Mouse (Mus musculus) intestine, embryonic 14.5 days (tissue): ENCODE results near the gene Gm49416. TPM values are rescaled to one million over a fixed set of nuclear protein-coding genes. Genes with fewer than 3 reads are reported as not detected.

ENCODE experiments used
- ATAC-seq: fragments of 200-750 bp; cut with Nextera tagmentation; replicated peaks from 2 replicates; pipeline ENCODE4 v1.8.0; 2017; ENCODE audit warnings: low read depth, moderate number of reproducible peaks, moderate TSS enrichment, moderate library complexity; ENCODE audit not compliant: low FRiP score, low TSS enrichment
- DNase-seq: peaks from one replicate; pipeline ENCODE4 v3.0.0-alpha.2; 2018; ENCODE audit warnings: low spot score
- H3K27ac ChIP-seq: fragments of 300-500 bp; sonication (generic); 2 replicates; pipeline ENCODE4 v1.5.1; 2014; ENCODE audit warnings: low read depth, mild to moderate bottlenecking, control low read depth
- H3K27me3 ChIP-seq: fragments of 300-500 bp; sonication (generic); replicated peaks from 2 replicates; pipeline ENCODE4 v1.6.1; 2014; ENCODE audit warnings: low read length, control low read depth; ENCODE audit not compliant: control insufficient read depth, insufficient read depth
- H3K36me3 ChIP-seq: fragments of 300-500 bp; sonication (generic); 2 replicates; pipeline ENCODE4 v1.6.1; 2014; ENCODE audit warnings: low read length, control low read depth; ENCODE audit not compliant: control insufficient read depth, insufficient read depth
- H3K4me1 ChIP-seq: fragments of 300-500 bp; sonication (generic); replicated peaks from 2 replicates; pipeline ENCODE4 v1.6.1; 2014; ENCODE audit warnings: low read length, control low read depth, mixed read lengths; ENCODE audit not compliant: control insufficient read depth, insufficient read depth
- H3K4me2 ChIP-seq: fragments of 300-500 bp; sonication (generic); 2 replicates; pipeline ENCODE4 v1.6.1; 2014; ENCODE audit warnings: low read length
- H3K4me3 ChIP-seq: fragments of 300-500 bp; sonication (generic); 2 replicates; pipeline ENCODE4 v1.5.1; 2014; ENCODE audit warnings: low read depth, low read length, control low read depth, mixed read lengths
- H3K9ac ChIP-seq: fragments of 300-500 bp; sonication (generic); 2 replicates; pipeline ENCODE4 v1.6.1; 2014; ENCODE audit warnings: mild to moderate bottlenecking, low read length
- H3K9me3 ChIP-seq: fragments of 300-500 bp; sonication (generic); 2 replicates; pipeline ENCODE4 v1.6.1; 2016; ENCODE audit warnings: low read length, control low read depth; ENCODE audit not compliant: control insufficient read depth
- WGBS: fragments of 180-500 bp; shearing (Covaris S2); extraction: QIAGEN DNeasy Blood & Tissue Kit; methylation state at CpG from one replicate; pipeline ENCODE4 v1.1.7; 2014; 5-methylcytosine and 5-hydroxymethylcytosine counted together
- polyA plus RNA-seq: library from polyadenylated mRNA; unstranded; fragments of >200 nt; fragmentation: Nextera tagmentation; extraction: Ambion mirVana; gene quantifications from 2 replicates; pipeline ENCODE4 v1.2.1, GENCODE M21; 2014

Gene Gm49416
- polyA plus RNA-seq, 1 experiment from 2014 or later = not detected

- no peak for ATAC-seq
- H3K4me2 ChIP-seq = no peak overlapping the region
- H3K36me3 ChIP-seq = peaks cover 62% of the 10 kb centered on the region
- H3K4me1 ChIP-seq = peaks cover 5% of the 10 kb centered on the region; the same call in 1 of the 2 replicates
- H3K4me3 ChIP-seq = no peak overlapping the region
- 79% methylated on average over 2 of the region's 2 CpGs for WGBS
- H3K27ac ChIP-seq = no peak overlapping the region
- no peak overlapping the region for H3K9ac ChIP-seq
- H3K27me3 ChIP-seq = no peaks in the 10 kb centered on the region
- no peaks in the 10 kb centered on the region for H3K9me3 ChIP-seq
- DNase-seq = no peak
These were observed 48.0 kb downstream of the Gm49416 start for GRCm38 (mm10) chr19:8936736-8937135.

GRCm38 (mm10) chr19:8940526-8941133 lies 51.9 kb downstream of the Gm49416 start:
- H3K4me1 ChIP-seq = peaks cover 26% of the 10 kb centered on the region
- peak overlapping the region; percentile 75 for H3K4me2 ChIP-seq
- no peaks in the 10 kb centered on the region for H3K27me3 ChIP-seq
- ATAC-seq (no peak), DNase-seq (no peak)
- peak overlapping the region; percentile 99 for H3K9ac ChIP-seq
- H3K4me3 ChIP-seq = 0 out of 2 replicates have a peak overlapping the region, but pooled peaks have one; percentile 98
- no peaks in the 10 kb centered on the region for H3K9me3 ChIP-seq
- peaks cover 46% of the 10 kb centered on the region for H3K36me3 ChIP-seq
- H3K27ac ChIP-seq = no peak overlapping the region
- 80% methylated on average over 15 of the region's 15 CpGs for WGBS

GRCm38 (mm10) chr19:8941136-8941514 lies 52.4 kb downstream of the Gm49416 start:
- H3K27ac ChIP-seq = peak overlapping the region; percentile 98
- H3K4me3 ChIP-seq = peak overlapping the region; percentile 98
- DNase-seq (no peak), ATAC-seq (peak; percentile 9)
- H3K4me2 ChIP-seq = peak overlapping the region; percentile 75
- WGBS = 30% methylated on average over 10 of the region's 10 CpGs
- H3K36me3 ChIP-seq = peaks cover 48% of the 10 kb centered on the region
- no peaks in the 10 kb centered on the region for H3K9me3 ChIP-seq
- peak overlapping the region; percentile 99 for H3K9ac ChIP-seq
- H3K4me1 ChIP-seq = peaks cover 26% of the 10 kb centered on the region
- no peaks in the 10 kb centered on the region for H3K27me3 ChIP-seq

DNA sequence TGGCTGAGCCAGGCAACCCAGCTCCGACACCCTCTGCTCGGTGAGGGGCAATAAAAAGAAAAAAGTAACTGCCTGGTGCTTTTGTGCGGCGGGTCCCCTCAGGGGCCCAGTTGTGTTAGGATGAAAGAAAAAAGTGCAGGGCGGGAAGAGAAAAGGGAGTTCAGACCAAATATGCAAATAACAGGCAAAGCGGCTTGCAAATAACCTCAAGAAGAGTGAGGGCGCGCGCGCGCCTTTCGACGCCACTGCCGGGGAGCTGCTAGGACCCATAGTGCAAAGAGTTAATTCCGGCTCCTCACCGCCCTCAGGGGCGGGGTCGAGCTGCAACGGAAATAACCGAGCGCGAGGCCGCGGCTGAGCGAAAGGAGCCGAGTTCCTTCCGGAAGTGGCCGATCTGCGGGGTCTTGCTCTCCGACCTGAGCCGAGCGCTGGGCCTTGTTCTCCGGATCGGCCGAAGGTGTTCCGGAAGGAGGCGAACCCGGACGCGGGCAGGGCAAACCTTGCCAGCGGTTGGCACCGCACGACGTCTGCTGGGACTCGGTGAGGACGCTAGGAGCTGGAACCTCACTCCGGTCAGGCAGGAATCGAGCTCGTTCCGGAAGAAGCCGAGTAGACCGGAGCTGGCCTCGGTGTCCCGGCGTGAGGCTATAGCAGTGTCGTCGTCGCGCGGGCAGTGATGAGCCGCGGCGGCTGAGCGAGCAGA lies 52.9 kb downstream of the Gm49416 start, which contains the start of gene Mta2:
Gene Mta2, plus strand, starts transcription at position 361 of the 703 bp plus-strand sequence.
- no peaks in the 10 kb centered on the region for H3K27me3 ChIP-seq
- H3K36me3 ChIP-seq = peaks cover 48% of the 10 kb centered on the region
- peak within 1 kb of the TSS; percentile 98 for H3K4me3 ChIP-seq
- peak within 1 kb of the TSS; percentile 98 for H3K27ac ChIP-seq
- peak within 1 kb of the TSS; percentile 75 for H3K4me2 ChIP-seq
- H3K4me1 ChIP-seq = peaks cover 26% of the 10 kb centered on the region
- under 1% methylated on average over 64 of the region's 64 CpGs for WGBS
- no peaks in the 10 kb centered on the region for H3K9me3 ChIP-seq
- H3K9ac ChIP-seq = peak within 1 kb of the TSS; percentile 99
- DNase-seq = peak; percentile 97
- peak; percentile 91 for ATAC-seq

DNA sequence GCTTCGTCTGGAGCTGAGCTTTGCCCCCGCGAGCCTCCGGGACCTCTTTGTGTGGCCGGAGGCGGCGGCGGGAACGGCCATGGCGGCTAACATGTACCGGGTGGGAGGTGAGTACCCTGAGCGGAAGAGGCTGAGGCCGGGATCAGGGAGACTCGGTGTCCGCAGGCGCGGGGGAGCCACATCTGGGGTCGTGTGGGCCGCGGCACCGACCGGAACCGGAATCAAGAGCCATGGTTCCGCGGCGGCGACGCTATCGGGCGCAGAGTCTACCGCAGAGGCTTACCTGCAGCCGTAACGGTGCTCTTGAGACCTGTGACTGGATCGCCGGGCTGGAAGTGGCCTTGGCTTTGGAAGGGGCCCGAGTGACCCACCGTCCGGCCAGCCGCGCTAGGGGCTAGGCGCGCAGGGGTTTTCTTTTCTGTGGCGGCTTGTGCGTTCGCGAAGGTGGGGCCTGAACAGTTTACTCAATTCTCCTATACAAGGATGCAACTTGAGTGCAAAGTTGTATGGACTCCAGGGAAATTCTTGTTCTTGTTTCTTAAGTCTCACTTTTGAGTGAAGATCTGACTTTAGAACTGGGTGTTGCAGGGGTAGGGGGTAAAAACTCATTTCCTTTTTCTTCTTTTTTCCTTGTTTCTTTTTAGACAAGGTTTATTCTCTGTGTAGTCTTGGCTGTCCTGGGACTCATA lies 53.7 kb downstream of the Gm49416 start:
- ATAC-seq = peak; percentile 59
- peak overlapping the region; percentile 99 for H3K9ac ChIP-seq
- H3K9me3 ChIP-seq = no peaks in the 10 kb centered on the region
- H3K27me3 ChIP-seq = no peaks in the 10 kb centered on the region
- peak overlapping the region; percentile 98 for H3K4me3 ChIP-seq
- under 1% methylated on average over 44 of the region's 46 CpGs for WGBS
- peaks cover 47% of the 10 kb centered on the region for H3K36me3 ChIP-seq
- peak overlapping the region; percentile 75 for H3K4me2 ChIP-seq
- H3K27ac ChIP-seq = peak overlapping the region; percentile 98
- DNase-seq = no peak
- peaks cover 26% of the 10 kb centered on the region for H3K4me1 ChIP-seq

- Histone ChIP-seq H3K4me3 (peak overlapping the region; percentile 98), H3K27me3 (no peaks in the 10 kb centered on the region), H3K4me2 (peak overlapping the region; percentile 75), H3K27ac (peak overlapping the region; percentile 98; the same call in 1 of the 2 replicates), H3K4me1 (peaks cover 26% of the 10 kb centered on the region), H3K36me3 (peaks cover 47% of the 10 kb centered on the region), H3K9me3 (no peaks in the 10 kb centered on the region), H3K9ac (peak overlapping the region; percentile 99)
- no peak for ATAC-seq
- no peak for DNase-seq
- WGBS = 56% methylated on average over 2 of the region's 2 CpGs
These were observed 54.3 kb downstream of the Gm49416 start for GRCm38 (mm10) chr19:8943047-8943446.

DNA sequence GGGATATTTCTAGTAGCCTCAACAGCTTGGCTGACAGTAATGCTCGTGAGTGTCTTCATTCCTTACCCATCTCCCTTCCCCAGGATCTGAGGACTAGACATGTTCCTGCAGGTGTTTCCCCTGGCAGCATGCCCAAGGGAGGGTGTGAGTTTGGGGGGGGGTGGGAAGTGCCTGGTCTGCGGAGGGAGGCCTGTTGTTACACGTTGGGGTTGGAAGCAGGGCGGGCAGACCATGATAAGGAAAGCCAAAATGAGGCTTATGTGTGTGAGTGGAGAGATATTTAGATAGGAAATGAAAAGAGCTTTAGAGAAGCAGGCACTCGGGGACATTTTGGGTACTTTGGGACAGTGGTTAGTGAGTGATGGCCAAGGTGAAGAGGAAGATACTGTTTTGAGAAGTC lies 55.3 kb downstream of the Gm49416 start:
- Histone ChIP-seq H3K27me3 (no peaks in the 10 kb centered on the region), H3K4me2 (peak overlapping the region; percentile 75), H3K27ac (no peak overlapping the region), H3K9ac (no peak overlapping the region), H3K36me3 (peaks cover 48% of the 10 kb centered on the region), H3K9me3 (no peaks in the 10 kb centered on the region), H3K4me3 (peak overlapping the region; percentile 6; the same call in 1 of the 2 replicates), H3K4me1 (peaks cover 26% of the 10 kb centered on the region)
- WGBS = 43% methylated on average over 5 of the region's 5 CpGs
- ATAC-seq = no peak
- DNase-seq = no peak

GRCm38 (mm10) chr19:8944750-8945149 lies 56.0 kb downstream of the Gm49416 start:
- Histone ChIP-seq H3K4me3 (peak overlapping the region; percentile 28), H3K9ac (peak overlapping the region; percentile 25; the same call in 1 of the 2 replicates), H3K4me2 (peak overlapping the region; percentile 75), H3K27ac (no peak overlapping the region), H3K9me3 (no peaks in the 10 kb centered on the region), H3K36me3 (peaks cover 49% of the 10 kb centered on the region), H3K4me1 (peaks cover 26% of the 10 kb centered on the region), H3K27me3 (no peaks in the 10 kb centered on the region)
- peak; percentile 88 for DNase-seq
- ATAC-seq = no peak
- WGBS = 29% methylated on average over 5 of the region's 5 CpGs
